Mouse (Mus musculus): ENCODE results near the gene Rbm26. TPM values are rescaled to one million over a fixed set of nuclear protein-coding genes. Genes with fewer than 3 reads are reported as not detected.

Gene Rbm26
- total and polyA plus RNA-seq, 3 experiments: 27.9 to 73.5 (median 50.6) TPM

DNA sequence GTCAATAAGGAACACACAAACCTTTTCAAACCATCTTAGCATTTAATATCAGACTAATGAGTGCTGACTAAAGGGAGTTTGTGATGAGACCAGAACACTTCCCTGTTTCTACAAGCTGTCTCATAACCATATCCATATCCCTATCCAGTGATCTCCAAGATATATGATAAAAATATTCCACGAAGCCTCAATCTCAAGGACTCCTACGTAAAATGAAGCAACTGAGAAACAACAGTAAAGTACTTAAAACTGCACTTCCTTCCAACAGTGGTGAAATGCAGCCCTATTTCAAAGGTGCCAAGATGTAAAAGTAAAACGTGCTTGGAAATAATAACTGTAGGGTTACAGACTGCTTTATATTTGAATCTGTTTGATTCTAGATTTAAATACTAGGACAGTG, 43.1 kb downstream of the Rbm26 start:
- Histone ChIP-seq H3K4me2 (ENCODE audit: insufficient read depth, low read depth, poor library complexity, severe bottlenecking) (no peak overlapping the region), H3K9ac (ENCODE audit: insufficient read depth, low read depth) (no peak overlapping the region), H3K4me1 (ENCODE audit: control insufficient read depth in 1 of 2, insufficient read depth in 2 of 2) (peaks cover 0 to 11% of the 10 kb centered on the region in 2 experiments; a peak in 2 of 4 replicates), H3K27me3 (replicated peaks) (no peaks in the 10 kb centered on the region), H3K27ac (ENCODE audit: insufficient read depth, low read depth) (no peak overlapping the region), H3K36me3 (replicated peaks in 1 of 2; ENCODE audit: control insufficient read depth in 1 of 2, insufficient read depth in 1 of 2, low read length in 1 of 2) (peaks cover 12 to 47% of the 10 kb centered on the region in 2 experiments), H3K4me3 (replicated peaks in 1 of 3; ENCODE audit: low read depth in 2 of 3, low read length in 2 of 3, poor library complexity in 1 of 3) (no peak overlapping the region), H3K9me3 (replicated peaks; ENCODE audit: low read length) (no peaks in the 10 kb centered on the region), H3K79me2 (replicated peaks; ENCODE audit: control insufficient read depth, extremely low read depth, insufficient read depth, poor library complexity, severe bottlenecking) (peaks cover 4% of the 10 kb centered on the region; the same call in 1 of the 2 replicates)
- TF ChIP-seq MXI1 (IDR thresholded peaks at IDR 0.05; ENCODE audit: low read depth, low read length): no peak
- TF ChIP-seq HCFC1 (IDR thresholded peaks at IDR 0.05; ENCODE audit: low read depth, low read length): no peak
- TF ChIP-seq ZMIZ1 (IDR thresholded peaks at IDR 0.05; ENCODE audit: low read depth, low read length): no peak
- TF ChIP-seq BHLHE40 (IDR thresholded peaks at IDR 0.05; ENCODE audit: low read depth, low read length): no peak
- TF ChIP-seq MYC (IDR thresholded peaks at IDR 0.05; ENCODE audit: low read depth, low read length): no peak
- no peak for TF ChIP-seq TBP (conservative IDR thresholded peaks at IDR 0.05; ENCODE audit: low read depth, low read length)
- TF ChIP-seq MEF2A (IDR thresholded peaks at IDR 0.05; ENCODE audit: borderline replicate concordance, low read depth, low read length): no peak
- TF ChIP-seq ETS1 (conservative IDR thresholded peaks at IDR 0.05; ENCODE audit: low read depth, low read length): no peak
- no peak for TF ChIP-seq CTCF (conservative IDR thresholded peaks at IDR 0.05 in 1 of 2, IDR thresholded peaks at IDR 0.05 in 1 of 2; ENCODE audit: low read depth in 2 of 2, low read length in 2 of 2)
- no peak for TF ChIP-seq JUND (conservative IDR thresholded peaks at IDR 0.05; ENCODE audit: low read depth, low read length)
- no peak for TF ChIP-seq GABPA (IDR thresholded peaks at IDR 0.05; ENCODE audit: insufficient replicate concordance, low read depth, low read length)
- TF ChIP-seq E2F4 (IDR thresholded peaks at IDR 0.05; ENCODE audit: insufficient replicate concordance, low read depth, low read length): no peak
- no peak for TF ChIP-seq UBTF (IDR thresholded peaks at IDR 0.05; ENCODE audit: low read depth, low read length)
- no peak for TF ChIP-seq ZKSCAN1 (IDR thresholded peaks at IDR 0.05; ENCODE audit: borderline replicate concordance, low read depth, low read length)
- no peak for TF ChIP-seq POLR2A (IDR thresholded peaks at IDR 0.05; ENCODE audit: low read depth, low read length)
- TF ChIP-seq ZNF384 (IDR thresholded peaks at IDR 0.05; ENCODE audit: low read depth, low read length): no peak
- no peak for TF ChIP-seq NRF1 (IDR thresholded peaks at IDR 0.05; ENCODE audit: low read depth, low read length)
- no peak for TF ChIP-seq IRF4 (IDR thresholded peaks at IDR 0.05; ENCODE audit: low read depth, low read length)
- dilution Hi-C loops (cut with MboI; ENCODE audit: extremely low pct_ligation_motif_present, extremely low pct_unique_long_range_greater_than_20kb, low sequenced_read_pairs) (no loop called here), in situ Hi-C loops (cut with MboI; ENCODE audit: low pct_ligation_motif_present, low pct_unique_long_range_greater_than_20kb, low sequenced_read_pairs) (no loop called here)
- DNase-seq (ENCODE audit: extremely low read depth): no peak

DNA sequence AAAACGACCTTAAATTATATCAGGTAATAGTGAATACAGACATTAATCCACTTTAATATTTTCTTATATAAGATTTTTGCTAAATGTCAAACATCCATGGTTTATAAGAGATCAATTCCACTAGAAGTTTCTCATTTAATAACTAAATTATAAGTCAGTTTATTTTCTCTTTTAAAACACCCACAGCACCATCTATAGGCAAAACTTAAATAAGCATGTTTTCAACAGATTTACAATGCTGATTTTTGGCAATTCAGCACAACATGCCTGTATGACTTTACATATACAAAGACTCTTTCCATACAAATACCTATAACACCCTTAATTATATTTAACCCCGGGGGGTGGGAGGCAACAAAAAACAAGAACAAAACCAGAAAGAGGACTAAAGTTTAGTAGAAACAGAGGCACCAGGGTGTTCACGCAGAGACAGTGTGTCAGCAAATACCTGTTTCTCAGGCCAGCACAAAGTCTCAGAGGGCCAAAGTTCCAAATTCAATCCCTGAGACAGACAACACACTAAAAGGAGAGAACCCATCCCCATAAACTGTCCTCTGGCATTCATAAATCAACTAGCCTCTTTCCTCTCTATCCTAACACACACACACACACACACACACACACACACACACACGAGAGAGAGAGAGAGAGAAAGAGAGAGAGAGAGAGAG, 49.3 kb downstream of the Rbm26 start:
- no peak overlapping the region for H3K4me2 ChIP-seq (ENCODE audit: insufficient read depth, low read depth, poor library complexity, severe bottlenecking)
- H3K4me1 ChIP-seq (ENCODE audit: control insufficient read depth in 1 of 2, insufficient read depth in 2 of 2): peaks cover 3 to 18% of the 10 kb centered on the region in 2 experiments; a peak in 2 of 4 replicates
- no peaks in the 10 kb centered on the region for H3K79me2 ChIP-seq (replicated peaks; ENCODE audit: control insufficient read depth, extremely low read depth, insufficient read depth, poor library complexity, severe bottlenecking)
- H3K4me3 ChIP-seq (replicated peaks in 1 of 3; ENCODE audit: low read depth in 2 of 3, low read length in 2 of 3, poor library complexity in 1 of 3): no peak overlapping the region
- H3K27me3 ChIP-seq (replicated peaks): no peaks in the 10 kb centered on the region
- H3K9ac ChIP-seq (ENCODE audit: insufficient read depth, low read depth): no peak overlapping the region
- H3K36me3 ChIP-seq (replicated peaks in 1 of 2; ENCODE audit: control insufficient read depth in 1 of 2, insufficient read depth in 1 of 2, low read length in 1 of 2): peaks cover 24 to 67% of the 10 kb centered on the region in 2 experiments
- H3K9me3 ChIP-seq (replicated peaks; ENCODE audit: low read length): no peaks in the 10 kb centered on the region
- in situ Hi-C loops (cut with MboI; ENCODE audit: low pct_ligation_motif_present, low pct_unique_long_range_greater_than_20kb, low sequenced_read_pairs) (no loop called here), dilution Hi-C loops (cut with MboI; ENCODE audit: extremely low pct_ligation_motif_present, extremely low pct_unique_long_range_greater_than_20kb, low sequenced_read_pairs) (no loop called here)
- TF ChIP-seq RAD21 (IDR thresholded peaks at IDR 0.05; ENCODE audit: low read depth, low read length) (peak; percentile 1), POLR2AphosphoS2 (IDR thresholded peaks at IDR 0.05; ENCODE audit: low read depth, low read length) (no peak), CTCF (conservative IDR thresholded peaks at IDR 0.05 in 1 of 2, IDR thresholded peaks at IDR 0.05 in 1 of 2; ENCODE audit: low read depth in 2 of 2, low read length in 2 of 2) (peak in 1 of 2 experiments; percentile 21; a peak in 1 of 4 replicates)
- DNase-seq (ENCODE audit: extremely low read depth): no peak
- no peak overlapping the region for H3K27ac ChIP-seq (ENCODE audit: insufficient read depth, low read depth)

All from CH12.LX (cell line).